Mouse (Mus musculus) lung, adult 2 months (tissue): ENCODE measurements around the gene Nanos1.

Source experiments
- CTCF ChIP-seq: fragments of 200-500 bp; IDR thresholded peaks from 2 replicates; pipeline ENCODE4 v1.5.1; 2011; ENCODE audit warnings: mild to moderate bottlenecking, low read length, control low read depth; ENCODE audit not compliant: insufficient read depth
- POLR2A ChIP-seq: fragments of 200-500 bp; IDR thresholded peaks from 2 replicates; pipeline ENCODE4 v1.6.1; 2011; ENCODE audit warnings: low read depth, mild to moderate bottlenecking, control low read depth, low read length, borderline replicate concordance; ENCODE audit errors: extremely low read depth

GRCm38 (mm10) chr19:60747801-60748200 lies 8.0 kb upstream of the Nanos1 start:
- TF ChIP-seq CTCF (no peak), POLR2A (no peak)
